Mouse (Mus musculus): Measurements from ENCODE around the gene Adcyap1r1.

DNA sequence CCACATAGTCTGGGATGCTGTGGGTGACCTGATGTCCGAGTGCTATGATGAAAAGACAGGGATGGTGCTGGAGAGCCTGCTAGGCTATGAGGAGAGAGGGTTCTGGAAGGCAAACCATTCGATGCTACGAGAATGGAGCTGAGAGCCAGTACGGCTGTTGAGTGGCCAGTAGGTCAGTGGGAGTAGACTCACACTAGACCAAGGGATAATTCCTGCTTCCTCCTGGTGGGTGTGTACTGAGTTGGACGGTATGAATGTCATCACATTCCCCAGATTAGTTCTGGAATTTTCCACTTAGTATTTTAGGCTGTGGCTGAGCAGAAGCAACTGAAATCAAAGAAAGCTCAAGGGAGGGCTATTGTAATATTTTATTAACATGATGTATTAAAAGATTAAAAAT is 40.8 kb upstream of the Adcyap1r1 start:
- TF ChIP-seq BHLHE40 (IDR thresholded peaks at IDR 0.05; ENCODE audit: borderline replicate concordance, low read depth, low read length) (no peak), POLR2A (IDR thresholded peaks at IDR 0.05; ENCODE audit: control insufficient read depth in 1 of 2, insufficient read depth in 1 of 2, low read depth in 1 of 2, low read length in 2 of 2, poor library complexity in 1 of 2) (no peak), E2F4 (IDR thresholded peaks at IDR 0.05; ENCODE audit: borderline replicate concordance, low read depth, low read length) (no peak), RAD21 (IDR thresholded peaks at IDR 0.05; ENCODE audit: low read depth, low read length) (no peak), CTCF (IDR thresholded peaks at IDR 0.05 in 2 of 3, conservative IDR thresholded peaks at IDR 0.05 in 1 of 3; ENCODE audit: control insufficient read depth in 1 of 3, insufficient read depth in 1 of 3, low read depth in 2 of 3, low read length in 3 of 3, poor library complexity in 1 of 3, severe bottlenecking in 1 of 3) (no peak), SIN3A (IDR thresholded peaks at IDR 0.05; ENCODE audit: low read length) (no peak), GABPA (IDR thresholded peaks at IDR 0.05; ENCODE audit: low read depth, low read length) (no peak), CHD2 (IDR thresholded peaks at IDR 0.05; ENCODE audit: low read length) (no peak), TAL1 (IDR thresholded peaks at IDR 0.05; ENCODE audit: low read length) (no peak), POLR2AphosphoS2 (IDR thresholded peaks at IDR 0.05; ENCODE audit: low read length) (no peak)
